Mouse (Mus musculus) sigmoid colon, adult 10 weeks (tissue): ENCODE results near the gene Cdkl4. TPM values are rescaled to one million over a fixed set of nuclear protein-coding genes. Genes with fewer than 3 reads are reported as not detected.

Source experiments
- polyA plus RNA-seq: library from polyadenylated mRNA; stranded (reverse); fragments of 350-450 nt; fragmentation: Illumina TruSeq; extraction: RNeasy Lipid Tissue Mini Kit (QIAGEN cat#74804); gene quantifications from one replicate; pipeline ENCODE4 v1.2.3, GENCODE M21; 2014; ENCODE audit warnings: low read depth, low replicate concordance

Cdkl4 gene
- 0.25 TPM for polyA plus RNA-seq

DNA sequence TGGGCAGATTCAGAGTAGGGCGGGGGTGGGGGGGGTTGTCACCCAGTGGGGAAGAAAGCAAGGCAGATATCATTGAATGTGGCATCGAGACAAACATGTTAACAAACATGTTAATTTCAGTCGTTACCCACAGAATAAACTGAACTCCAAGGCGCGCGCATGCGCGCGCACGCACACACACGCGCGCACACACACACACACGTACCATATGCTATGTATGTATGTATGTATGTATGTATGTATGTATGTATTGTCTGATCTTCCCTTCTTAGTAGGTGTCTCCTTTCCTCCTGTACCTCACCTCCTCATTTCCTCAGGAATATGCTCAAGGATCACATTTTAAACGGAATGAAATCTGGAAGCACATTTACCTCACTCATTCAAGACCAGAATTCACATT, at the start of gene Cdkl4:
Gene Cdkl4, minus strand, starts transcription at position 175 of the 400 bp plus-strand sequence.

DNA sequence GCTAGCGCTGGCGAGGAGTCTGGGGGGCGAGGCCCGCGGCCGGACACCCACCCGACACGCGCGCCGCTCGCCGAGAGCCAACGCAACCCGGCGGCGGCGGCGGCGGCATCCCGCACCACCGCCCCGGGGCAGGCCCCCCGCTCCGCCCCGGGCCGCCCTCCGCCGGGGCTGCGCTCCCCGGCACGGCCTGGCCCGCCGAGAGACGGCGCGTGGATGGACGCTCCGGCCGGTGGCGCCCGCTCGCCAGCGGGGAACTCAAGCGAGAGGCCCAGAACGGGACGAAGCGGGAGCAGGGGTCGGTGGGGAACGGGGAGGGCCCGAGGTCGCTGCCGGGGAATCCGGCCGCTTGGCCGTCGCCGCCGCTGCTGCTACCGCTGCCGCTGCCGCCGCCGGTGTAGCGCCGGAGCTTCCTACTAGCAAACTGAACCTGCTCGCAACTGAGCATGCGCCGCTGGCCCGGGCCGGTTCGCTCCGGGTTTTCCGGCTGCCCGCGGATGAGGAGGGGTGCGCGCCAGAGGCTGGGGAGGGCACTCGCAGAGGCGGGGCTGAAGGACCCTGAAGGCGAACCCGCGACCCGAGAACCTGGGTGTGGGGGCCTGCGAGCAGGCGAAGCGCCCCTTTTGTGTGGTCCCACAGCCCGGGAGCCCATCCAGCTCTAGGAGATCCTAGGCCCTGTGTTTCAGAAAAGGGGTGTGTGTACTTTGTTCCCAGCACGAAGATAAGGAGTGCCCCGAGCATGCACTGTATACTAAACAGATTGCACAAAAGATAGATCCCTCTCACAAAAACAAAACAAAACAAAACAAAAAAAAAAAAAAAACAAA, 97.4 kb downstream of the Cdkl4 start, which contains the start of gene Sos1:
Gene Sos1, minus strand, starts transcription at position 423 of the 824 bp plus-strand sequence.

Other genes with a start within 250 kb of the Cdkl4 start
- not detected for gene Gm10190, start 204.3 kb downstream of the Cdkl4 start, polyA plus RNA-seq
- gene Sos1, start 97.4 kb downstream of the Cdkl4 start, polyA plus RNA-seq, result 44.6 TPM
- gene Map4k3, start 150.7 kb upstream of the Cdkl4 start, polyA plus RNA-seq, result 187 TPM